In the genomic region with DNA sequence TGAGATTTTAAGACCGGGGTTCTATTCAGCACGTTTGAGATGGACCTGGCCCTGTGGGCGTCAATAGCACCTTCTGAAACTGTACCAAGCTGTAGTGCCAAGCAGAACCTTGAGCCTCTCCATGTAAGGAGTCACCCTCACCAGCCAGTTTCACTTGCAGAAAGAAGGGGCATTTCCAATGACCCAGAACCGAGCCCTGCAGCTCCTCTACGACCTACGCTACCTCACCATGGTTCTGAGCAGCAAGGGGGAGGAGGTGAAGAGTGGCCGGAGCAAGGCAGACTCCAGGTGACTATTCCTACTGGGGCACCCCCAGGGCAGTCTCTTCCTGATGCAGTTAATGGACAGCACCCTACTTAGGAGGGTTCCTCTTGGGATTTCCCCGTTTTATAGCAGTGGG, we compare ENCODE assay signal across 21 mouse cellular contexts. TPM values are rescaled to one million over a fixed set of nuclear protein-coding genes. Genes with fewer than 3 reads are reported as not detected.
DNase-seq lines count a peak whose midpoint lies in the region; ATAC-seq and TF ChIP-seq lines count a peak whose summit lies in the region.
"Had no signal": no experiment of that assay in that cellular context is flagged by ENCODE, and none has a peak within 500 bp of the region (broad histone marks: within the 10 kb centered on the region; RNA-seq: fewer than 3 reads in every experiment).

No protein-coding gene starts in this region.

- peak; percentile 40; the same call in 1 of the 2 replicates for ATAC-seq in kidney, postnatal 0 days (replicated peaks; ENCODE audit: low FRiP score, low read depth)
- ATAC-seq in midbrain, embryonic 15.5 days (replicated peaks), result no peak
- ATAC-seq: forebrain, embryonic 13.5 days; forebrain, postnatal 0 days had no signal

- H3K9ac ChIP-seq in kidney, postnatal 0 days (ENCODE audit: low read depth, low read length), result no peak overlapping the region
- H3K9ac ChIP-seq in midbrain, embryonic 15.5 days, result no peak overlapping the region
- H3K9ac ChIP-seq: embryonic facial prominence, embryonic 13.5 days; forebrain, embryonic 13.5 days; forebrain, postnatal 0 days; heart, embryonic 13.5 days; hindbrain, embryonic 13.5 days had no signal

- peak overlapping the region; percentile 47 for H3K27ac ChIP-seq in kidney, postnatal 0 days
- no peak overlapping the region for H3K27ac ChIP-seq in midbrain, embryonic 15.5 days
- H3K27ac ChIP-seq: embryonic facial prominence, embryonic 13.5 days; forebrain, embryonic 13.5 days; heart, embryonic 13.5 days; hindbrain, embryonic 13.5 days had no signal

- TF ChIP-seq CTCF in kidney, postnatal 0 days (IDR thresholded peaks at IDR 0.05; ENCODE audit: low read depth), result no peak

- peak; percentile 62 for DNase-seq in kidney, adult 11 months
- DNase-seq in kidney, postnatal 10 days, result no peak
- peak; percentile 67 for DNase-seq in kidney, adult 9 months
- no peak for DNase-seq in kidney, postnatal 0 days (ENCODE audit: low spot score)
- peak; percentile 14 to 37 for DNase-seq in kidney, postnatal 4 days
- no peak for DNase-seq in layer of hippocampus, adult 18-20 months (ENCODE audit: low spot score in 2 of 2)
- DNase-seq: adrenal gland, adult 2 months; adrenal gland, postnatal 25 days; cerebellum, adult 2 months; cerebellum, postnatal 25 days; forebrain, postnatal 0 days; gastrocnemius, postnatal 25 days; heart, postnatal 4 days had no signal

- H3K27me3 ChIP-seq in kidney, postnatal 0 days (ENCODE audit: insufficient read depth, low read length), result no peaks in the 10 kb centered on the region
- no peaks in the 10 kb centered on the region for H3K27me3 ChIP-seq in midbrain, embryonic 15.5 days (replicated peaks)
- H3K27me3 ChIP-seq: embryonic facial prominence, embryonic 13.5 days; forebrain, embryonic 13.5 days; heart, embryonic 13.5 days; hindbrain, embryonic 13.5 days had no signal

- no peak overlapping the region for H3K4me3 ChIP-seq in kidney, postnatal 0 days (replicated peaks; ENCODE audit: low read depth, low read length)
- no peak overlapping the region for H3K4me3 ChIP-seq in midbrain, embryonic 15.5 days
- H3K4me3 ChIP-seq: embryonic facial prominence, embryonic 13.5 days; forebrain, embryonic 13.5 days; heart, embryonic 13.5 days; hindbrain, embryonic 13.5 days had no signal

- H3K4me1 ChIP-seq in kidney, postnatal 0 days (replicated peaks; ENCODE audit: insufficient read depth, low read length), result no peaks in the 10 kb centered on the region
- H3K4me1 ChIP-seq in midbrain, embryonic 15.5 days, result no peaks in the 10 kb centered on the region
- H3K4me1 ChIP-seq: forebrain, embryonic 13.5 days; heart, embryonic 13.5 days had no signal

- WGBS in kidney, postnatal 0 days, result 62% methylated on average over 8 of the region's 8 CpGs
- 89% methylated on average over 8 of the region's 8 CpGs for WGBS in midbrain, embryonic 15.5 days

- no peaks in the 10 kb centered on the region for H3K9me3 ChIP-seq in kidney, postnatal 0 days (replicated peaks; ENCODE audit: low read length)
- no peaks in the 10 kb centered on the region for H3K9me3 ChIP-seq in midbrain, embryonic 15.5 days
- H3K9me3 ChIP-seq: embryonic facial prominence, embryonic 13.5 days; forebrain, embryonic 13.5 days; heart, embryonic 13.5 days; hindbrain, embryonic 13.5 days had no signal

- H3K4me2 ChIP-seq in kidney, postnatal 0 days (ENCODE audit: low read length), result no peak overlapping the region
- no peak overlapping the region for H3K4me2 ChIP-seq in midbrain, embryonic 15.5 days
- H3K4me2 ChIP-seq: embryonic facial prominence, embryonic 13.5 days; forebrain, embryonic 13.5 days; heart, embryonic 13.5 days; hindbrain, embryonic 13.5 days had no signal

- peaks cover 69% of the 10 kb centered on the region for H3K36me3 ChIP-seq in kidney, postnatal 0 days (ENCODE audit: insufficient read depth, low read length)
- peaks cover 60% of the 10 kb centered on the region for H3K36me3 ChIP-seq in midbrain, embryonic 15.5 days (replicated peaks)

RNA-seq across cellular contexts. Expression of a gene that starts 8.4 kb away (rescaled TPM):
- 22.8 and 23.3 TPM in 2 replicates for polyA plus RNA-seq in kidney, postnatal 0 days (2015; fragmentation: Nextera tagmentation; extraction: Ambion mirVana)
- 10 to 100 TPM; 20.4 to 25.4 TPM for total RNA-seq in layer of hippocampus, adult 18-20 months (2021)
- polyA plus RNA-seq in midbrain, embryonic 15.5 days (2015; fragmentation: Nextera tagmentation; extraction: Ambion mirVana), result 33.9 and 35.3 TPM in 2 replicates

RNA-seq across cellular contexts. Expression of a gene that starts 9.3 kb away (rescaled TPM):
- 21.0 and 21.6 TPM in 2 replicates for polyA plus RNA-seq in kidney, postnatal 0 days (2015; fragmentation: Nextera tagmentation; extraction: Ambion mirVana)
- total RNA-seq in layer of hippocampus, adult 18-20 months (2021), result 10 to 100 TPM; 50.7 to 58.3 TPM
- 39.8 and 40.7 TPM in 2 replicates for polyA plus RNA-seq in midbrain, embryonic 15.5 days (2015; fragmentation: Nextera tagmentation; extraction: Ambion mirVana)

RNA-seq across cellular contexts. Expression of a gene that starts 25.6 kb away (rescaled TPM):
- 49.7 and 49.9 TPM in 2 replicates for polyA plus RNA-seq in kidney, postnatal 0 days (2015; fragmentation: Nextera tagmentation; extraction: Ambion mirVana)
- 10 to 100 TPM; 31.1 to 33.6 TPM for total RNA-seq in layer of hippocampus, adult 18-20 months (2021)
- polyA plus RNA-seq in midbrain, embryonic 15.5 days (2015; fragmentation: Nextera tagmentation; extraction: Ambion mirVana), result 42.9 and 43.1 TPM in 2 replicates

RNA-seq across cellular contexts. Expression of a gene that starts 25.9 kb away (rescaled TPM):
- 17.2 and 18.8 TPM in 2 replicates for polyA plus RNA-seq in kidney, postnatal 0 days (2015; fragmentation: Nextera tagmentation; extraction: Ambion mirVana)
- total RNA-seq in layer of hippocampus, adult 18-20 months (2021), result 10 to 100 TPM; 13.1 to 13.8 TPM
- 30.3 and 30.7 TPM in 2 replicates for polyA plus RNA-seq in midbrain, embryonic 15.5 days (2015; fragmentation: Nextera tagmentation; extraction: Ambion mirVana)

RNA-seq across cellular contexts. Expression of a gene that starts 39.2 kb away (rescaled TPM):
- polyA plus RNA-seq in kidney, postnatal 0 days (2015; fragmentation: Nextera tagmentation; extraction: Ambion mirVana), result 0.20 and 0.31 TPM in 2 replicates
- total RNA-seq in layer of hippocampus, adult 18-20 months (2021), result 10 to 100 TPM; 19.5 to 26.1 TPM
- polyA plus RNA-seq in midbrain, embryonic 15.5 days (2015; fragmentation: Nextera tagmentation; extraction: Ambion mirVana), result 15.5 and 20.5 TPM in 2 replicates
- total RNA-seq: gastrocnemius, adult 18-20 months; gastrocnemius, postnatal 25 days; heart, adult 8-10 months; heart, postnatal 4 days had no signal
- polyA plus RNA-seq: heart, postnatal 0 days had no signal

Comparison
In these comparisons a context has a peak if more than half of its experiments do, and no peak if none do; other contexts are left out.
1. DNase-seq: peak in kidney, adult 11 months (single experiment), kidney, adult 9 months (single experiment) and kidney, postnatal 4 days (2 of 2); none in kidney, postnatal 10 days (single experiment), kidney, postnatal 0 days (single experiment) and layer of hippocampus, adult 18-20 months (0 of 2).